Mouse (Mus musculus) gastrocnemius, postnatal 25 days (tissue): Measurements from ENCODE around the gene Gm21188. TPM values are rescaled to one million over a fixed set of nuclear protein-coding genes. Genes with fewer than 3 reads are reported as not detected.
"Not testable (repeated sequence)": the region's sequence is repeated elsewhere in the genome, so short reads cannot be mapped to it uniquely, and the experiment has no call there.

Experiments used
- DNase-seq: peaks from one replicate; pipeline ENCODE4 v3.0.0; 2022
- total RNA-seq, 2 experiments: library from RNA; stranded (reverse); gene quantifications; 1 replicate in 1 of 2; 2 replicates in 1 of 2; pipeline ENCODE4 v1.2.3; 2021

The Gm21188 gene
- total RNA-seq, 2 experiments from 2014 or later, result 0.16 TPM; not detected in 1

GRCm38 (mm10) chr13:120026911-120027310 lies 25.1 kb downstream of the Gm21188 start, which contains the start of gene Gm36079:
Gene Gm36079, minus strand, starts transcription at chr13:120027011.
- not testable (repeated sequence) for DNase-seq

GRCm38 (mm10) chr13:120026373-120026772 lies 25.6 kb downstream of the Gm21188 start:
- not testable (repeated sequence) for DNase-seq

DNA sequence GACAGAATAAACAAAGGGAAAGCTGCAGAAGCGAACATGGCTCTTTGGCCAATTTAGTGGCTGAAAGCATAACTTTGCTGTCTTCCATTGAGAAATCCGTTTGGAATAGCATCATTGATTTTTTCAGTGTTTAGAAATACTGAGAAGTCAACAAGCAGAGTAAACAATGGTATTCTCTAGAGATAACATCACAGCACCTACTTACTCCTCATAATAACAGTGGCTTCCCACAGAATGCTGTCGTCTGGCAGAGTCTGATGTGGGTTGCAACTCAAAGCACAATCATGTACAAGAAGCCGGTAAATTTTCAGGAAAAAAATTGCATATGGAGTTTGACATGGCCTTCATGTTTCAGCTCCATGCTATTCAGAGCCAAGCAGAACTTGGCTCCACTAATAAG lies 26.4 kb downstream of the Gm21188 start:
- DNase-seq, result not testable (repeated sequence)

GRCm38 (mm10) chr13:120025004-120025403 lies 27.0 kb downstream of the Gm21188 start:
- not testable (repeated sequence) for DNase-seq

DNA sequence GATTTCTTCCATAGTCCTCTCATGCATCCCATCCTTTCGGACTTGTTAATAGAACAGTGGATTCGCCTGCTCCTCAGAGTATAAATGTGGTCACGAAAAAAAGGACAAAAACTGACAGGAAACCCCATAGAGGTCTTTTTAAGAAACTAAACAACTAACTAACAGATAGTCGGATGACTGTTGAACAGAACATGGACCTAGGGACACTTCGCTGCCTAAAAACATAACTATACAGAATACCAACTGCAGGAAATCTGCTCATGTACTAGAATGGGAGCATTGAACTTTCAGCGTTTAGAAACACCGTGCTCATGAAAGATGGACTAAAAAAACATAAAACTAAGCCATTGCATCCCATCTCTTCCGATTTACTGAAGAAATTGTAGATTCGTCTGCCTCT lies 27.4 kb downstream of the Gm21188 start:
- DNase-seq, result not testable (repeated sequence)

GRCm38 (mm10) chr13:120021477-120021876 lies 30.5 kb downstream of the Gm21188 start:
- DNase-seq, result not testable (repeated sequence)

DNA sequence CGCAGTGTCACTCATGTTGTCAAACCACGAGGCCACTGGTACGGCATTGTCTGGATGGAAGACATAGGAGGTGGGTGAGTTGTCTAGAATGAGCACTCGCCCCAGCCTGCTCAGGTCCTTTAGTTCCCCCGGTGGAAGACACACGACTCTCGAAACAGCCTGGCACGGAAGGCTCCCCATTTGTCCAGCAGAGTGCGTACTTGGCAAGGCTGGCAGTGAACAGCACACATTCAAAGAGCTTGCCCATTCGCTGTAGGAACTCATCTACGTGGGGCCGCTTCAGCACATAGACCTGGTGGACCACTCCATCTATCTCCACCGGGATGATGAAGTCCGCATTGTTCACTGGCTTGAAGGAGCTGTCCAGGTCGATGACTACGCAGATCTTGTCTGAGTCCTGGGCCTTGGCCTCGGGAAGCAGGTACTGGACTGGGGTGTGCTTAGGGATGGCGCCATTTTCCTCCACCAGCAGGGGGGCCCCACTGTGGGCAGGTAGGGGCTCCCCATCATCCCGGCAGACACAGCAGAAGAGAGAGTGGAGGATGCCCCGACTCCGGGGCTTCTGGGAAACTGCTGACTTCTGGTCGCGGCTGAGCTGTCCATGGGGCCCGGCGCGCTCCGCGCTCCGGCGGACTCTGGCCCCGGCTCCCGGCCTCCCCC lies 36.5 kb downstream of the Gm21188 start:
- not testable (repeated sequence) for DNase-seq

GRCm38 (mm10) chr13:120013962-120014361 lies 38.0 kb downstream of the Gm21188 start:
- not testable (repeated sequence) for DNase-seq

- DNase-seq, result not testable (repeated sequence)
These were observed 38.5 kb downstream of the Gm21188 start for GRCm38 (mm10) chr13:120013544-120013943.

DNA sequence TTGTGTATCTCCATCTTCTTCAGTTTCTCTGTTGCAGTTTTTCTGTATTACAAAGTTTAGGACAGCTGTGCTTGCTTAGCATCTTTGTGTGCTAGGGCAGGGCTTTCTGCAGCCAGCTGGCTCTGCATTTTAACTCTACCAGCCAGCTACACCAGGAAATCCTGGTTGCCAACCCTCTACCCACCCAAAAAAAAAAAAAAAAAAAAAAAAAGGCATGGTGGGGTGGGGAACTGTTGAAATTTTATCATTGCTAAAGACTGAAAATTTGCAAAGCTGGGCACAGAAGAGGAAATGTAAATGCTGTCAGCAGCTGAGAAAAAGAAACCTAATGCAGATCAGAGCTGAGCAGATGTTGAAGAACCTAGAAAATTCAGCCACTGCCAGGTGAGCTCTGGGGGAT lies 41.9 kb downstream of the Gm21188 start:
- DNase-seq, result not testable (repeated sequence)

DNA sequence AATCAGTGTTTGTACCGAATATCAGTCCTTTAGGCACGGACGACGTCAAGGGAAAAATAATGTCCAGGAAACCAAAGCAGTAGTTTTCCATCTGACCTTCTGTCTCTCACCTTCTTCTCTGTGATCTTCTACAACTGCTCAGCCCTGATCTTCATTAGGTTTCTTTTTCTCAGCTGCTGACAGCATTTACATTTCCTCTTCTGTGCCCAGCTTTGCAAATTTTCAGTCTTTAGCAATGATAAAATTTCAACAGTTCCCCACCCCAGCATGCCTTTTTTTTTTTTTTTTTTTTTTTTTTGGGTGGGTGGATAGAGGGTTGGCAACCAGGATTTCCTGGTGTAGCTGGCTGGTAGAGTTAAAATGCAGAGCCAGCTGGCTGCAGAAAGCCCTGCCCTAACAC lies 52.8 kb downstream of the Gm21188 start:
- not testable (repeated sequence) for DNase-seq

- not testable (repeated sequence) for DNase-seq
These were observed 53.4 kb downstream of the Gm21188 start for GRCm38 (mm10) chr13:119998442-119999086.

- DNase-seq, result not testable (repeated sequence)
These were observed 60.0 kb downstream of the Gm21188 start for GRCm38 (mm10) chr13:119991917-119992496.

- DNase-seq, result not testable (repeated sequence)
These were observed 60.7 kb downstream of the Gm21188 start for GRCm38 (mm10) chr13:119991264-119991663.

Other genes starting within 250 kb of the Gm21188 start
- not detected for gene AF067063, start 222.0 kb downstream of the Gm21188 start, total RNA-seq
- gene D13Ertd608e, start 216.2 kb downstream of the Gm21188 start, total RNA-seq, result not detected
- not detected for gene Tcstv1, start 157.4 kb downstream of the Gm21188 start, total RNA-seq
- gene Gm21761, start 122.9 kb downstream of the Gm21188 start, total RNA-seq, result not detected
- not detected for gene B020031M17Rik, start 101.4 kb downstream of the Gm21188 start, total RNA-seq
- not detected for gene Gm36079, start 25.2 kb downstream of the Gm21188 start, total RNA-seq
- not detected for gene Gm20767, start 88.1 kb upstream of the Gm21188 start, total RNA-seq
- not detected for gene Gm21818, start 120.2 kb upstream of the Gm21188 start, total RNA-seq
- not detected for gene Gm21762, start 163.8 kb upstream of the Gm21188 start, total RNA-seq
- gene Gm21731, start 186.9 kb upstream of the Gm21188 start, total RNA-seq, result not detected
- not detected for gene AF067061, start 210.9 kb upstream of the Gm21188 start, total RNA-seq
- not detected for gene BC147527, start 248.2 kb upstream of the Gm21188 start, total RNA-seq